Mouse (Mus musculus) small intestine, adult 2 months (tissue): ENCODE measurements around the gene Hoxc13. TPM values are rescaled to one million over a fixed set of nuclear protein-coding genes. Genes with fewer than 3 reads are reported as not detected.

ENCODE experiments used
- H3K27ac ChIP-seq: fragments of 200-500 bp; 2 replicates; pipeline ENCODE4 v1.5.1; 2012; ENCODE audit warnings: low read depth, low read length, control low read depth, inconsistent platforms; ENCODE audit not compliant: insufficient read depth
- H3K27me3 ChIP-seq: fragments of 200-500 bp; 2 replicates; pipeline ENCODE4 v1.6.1; 2012; ENCODE audit warnings: mild to moderate bottlenecking, moderate library complexity, low read length, inconsistent platforms; ENCODE audit not compliant: control insufficient read depth, insufficient read depth
- H3K36me3 ChIP-seq: fragments of 200-500 bp; 2 replicates; pipeline ENCODE4 v1.6.1; 2012; ENCODE audit warnings: mild to moderate bottlenecking, low read length, control low read depth, inconsistent platforms; ENCODE audit not compliant: control insufficient read depth, insufficient read depth
- H3K4me1 ChIP-seq: fragments of 200-500 bp; 2 replicates; pipeline ENCODE4 v1.6.1; 2012; ENCODE audit warnings: low read length, inconsistent platforms, mixed read lengths; ENCODE audit not compliant: control insufficient read depth, insufficient read depth, insufficient read length
- H3K4me3 ChIP-seq: fragments of 200-500 bp; 2 replicates; pipeline ENCODE4 v1.5.1; 2012; ENCODE audit warnings: low read depth, mild to moderate bottlenecking, control low read depth, inconsistent platforms, low read length, moderate library complexity
- CTCF ChIP-seq: fragments of 200-500 bp; IDR thresholded peaks from 2 replicates; pipeline ENCODE4 v1.5.1; 2012; ENCODE audit warnings: low read depth, mild to moderate bottlenecking, control low read depth, inconsistent platforms, low read length, moderate library complexity, mixed read lengths; ENCODE audit not compliant: insufficient replicate concordance, insufficient read length; ENCODE audit errors: extremely low read depth
- POLR2A ChIP-seq: fragments of 200-500 bp; IDR thresholded peaks from 2 replicates; pipeline ENCODE4 v1.6.1; 2012; ENCODE audit warnings: low read depth, mild to moderate bottlenecking, control low read depth, inconsistent platforms, low read length, moderate library complexity
- WGBS: fragments of 180-500 bp; shearing (Covaris S2); methylation state at CpG from one replicate; pipeline ENCODE4 v1.1.7; 2018; 5-methylcytosine and 5-hydroxymethylcytosine counted together
- polyA plus RNA-seq: library from polyadenylated mRNA; depleted of rRNA; stranded (reverse); fragments of >200 nt; gene quantifications from 2 replicates; pipeline ENCODE4 v1.2.3, GENCODE M21; 2012; rRNA removed

Gene Hoxc13
- polyA plus RNA-seq, 1 experiment, result not detected

DNA sequence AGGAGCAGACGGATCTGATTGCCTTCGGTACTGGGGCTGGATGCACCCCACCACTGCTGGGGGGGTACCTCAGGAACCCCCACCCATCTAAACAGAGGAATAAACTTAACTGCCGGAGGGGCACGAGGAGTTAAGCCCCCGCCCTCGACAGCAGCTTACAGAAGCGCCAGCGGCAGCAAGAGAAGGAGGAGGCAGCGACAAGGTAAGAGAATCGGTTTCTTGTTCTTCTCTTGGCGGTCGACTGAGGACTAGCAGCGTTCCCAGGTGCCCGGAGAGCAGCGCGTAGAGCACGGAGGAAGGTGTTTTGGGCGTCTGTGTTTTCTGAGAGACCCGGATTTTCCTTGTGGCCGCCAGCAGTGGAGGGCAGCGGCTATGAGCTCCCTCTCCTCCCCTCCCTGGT, 51.4 kb downstream of the Hoxc13 start:
- Histone ChIP-seq H3K36me3 (no peaks in the 10 kb centered on the region), H3K4me3 (no peak overlapping the region), H3K27ac (no peak overlapping the region), H3K4me1 (peaks cover 3% of the 10 kb centered on the region; the same call in 1 of the 2 replicates), H3K27me3 (peaks cover 85% of the 10 kb centered on the region)
- TF ChIP-seq POLR2A, result no peak
- TF ChIP-seq CTCF, result no peak
- 4% methylated on average over 21 of the region's 21 CpGs for WGBS

DNA sequence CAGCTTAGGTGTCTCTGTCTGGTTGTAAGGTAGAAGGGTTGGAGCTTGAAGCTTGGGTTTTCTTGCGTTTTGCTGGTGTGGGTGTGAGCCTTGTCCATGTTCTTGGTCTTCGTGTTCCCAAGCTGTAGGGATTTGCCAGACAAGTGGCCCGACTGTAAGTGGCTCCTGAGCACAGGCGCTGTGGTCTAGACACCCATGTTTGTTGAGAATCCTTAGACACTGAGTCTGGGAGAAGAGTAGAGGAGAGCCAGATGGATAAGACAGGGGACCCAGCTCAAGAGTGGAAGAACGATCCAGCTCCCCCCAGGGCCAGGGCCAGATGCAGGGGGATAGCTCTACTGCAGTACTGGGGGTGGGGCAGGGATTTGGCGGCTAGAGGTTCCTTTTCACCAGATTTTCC, 51.9 kb downstream of the Hoxc13 start:
- H3K4me1 ChIP-seq, result peaks cover 4% of the 10 kb centered on the region; the same call in 1 of the 2 replicates
- no peak overlapping the region for H3K27ac ChIP-seq
- TF ChIP-seq CTCF (no peak), POLR2A (no peak)
- no peaks in the 10 kb centered on the region for H3K36me3 ChIP-seq
- peaks cover 85% of the 10 kb centered on the region for H3K27me3 ChIP-seq
- WGBS, result 11% methylated on average over 6 of the region's 6 CpGs
- no peak overlapping the region for H3K4me3 ChIP-seq

DNA sequence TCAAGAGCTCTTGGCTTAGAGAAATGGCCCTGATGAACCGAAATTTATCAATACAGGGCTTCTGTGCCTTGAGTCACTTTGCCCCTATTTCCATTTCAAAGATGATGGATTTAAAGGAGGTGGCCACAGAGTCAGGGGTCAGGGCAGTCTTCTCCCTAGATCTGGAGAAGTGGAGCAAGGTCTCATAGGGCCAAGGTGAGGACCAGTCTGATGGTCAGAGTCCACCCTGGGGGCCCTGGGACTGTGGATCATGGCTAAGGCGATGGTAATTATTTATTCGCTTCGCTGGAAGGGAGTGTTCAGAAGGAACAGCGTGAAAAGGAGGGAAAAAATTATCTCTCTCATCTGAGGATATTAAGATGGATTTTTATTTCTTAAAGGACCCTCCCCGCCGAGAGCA, 54.1 kb downstream of the Hoxc13 start:
- peaks cover 90% of the 10 kb centered on the region for H3K27me3 ChIP-seq

DNA sequence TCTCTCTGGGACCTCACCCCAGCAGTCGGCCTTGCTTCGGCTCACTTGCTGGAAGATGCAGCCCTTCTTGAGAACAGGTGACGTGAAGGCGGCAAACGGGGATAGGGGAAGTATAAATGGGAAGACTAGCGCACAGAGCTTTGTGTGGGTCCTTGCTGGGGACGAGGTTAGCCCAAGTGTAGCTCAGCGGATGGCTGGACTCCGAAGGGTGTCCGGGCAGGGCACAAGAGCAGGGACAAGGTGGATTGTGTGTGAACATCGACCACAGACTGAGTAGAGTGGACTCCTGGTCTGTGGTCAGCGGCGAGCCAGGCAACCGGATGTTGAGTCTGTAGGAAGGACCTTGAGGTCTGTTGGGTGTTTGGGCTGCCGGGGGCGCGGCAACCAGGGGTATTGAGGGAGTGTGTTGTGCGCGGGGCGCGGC, 54.8 kb downstream of the Hoxc13 start:
- H3K36me3 ChIP-seq, result no peaks in the 10 kb centered on the region
- TF ChIP-seq CTCF, result no peak
- 6% methylated on average over 21 of the region's 21 CpGs for WGBS
- peaks cover 4% of the 10 kb centered on the region; the same call in 1 of the 2 replicates for H3K4me1 ChIP-seq
- H3K27me3 ChIP-seq, result peaks cover 89% of the 10 kb centered on the region
- no peak overlapping the region for H3K4me3 ChIP-seq
- no peak overlapping the region for H3K27ac ChIP-seq

More for the DNA sequence above, 54.1 kb downstream of the Hoxc13 start:
- WGBS, result 8% methylated on average over 7 of the region's 7 CpGs
- no peak overlapping the region for H3K27ac ChIP-seq
- H3K4me3 ChIP-seq, result no peak overlapping the region
- H3K36me3 ChIP-seq, result no peaks in the 10 kb centered on the region
- TF ChIP-seq POLR2A (no peak), CTCF (no peak)
- H3K4me1 ChIP-seq, result peaks cover 4% of the 10 kb centered on the region; the same call in 1 of the 2 replicates

DNA sequence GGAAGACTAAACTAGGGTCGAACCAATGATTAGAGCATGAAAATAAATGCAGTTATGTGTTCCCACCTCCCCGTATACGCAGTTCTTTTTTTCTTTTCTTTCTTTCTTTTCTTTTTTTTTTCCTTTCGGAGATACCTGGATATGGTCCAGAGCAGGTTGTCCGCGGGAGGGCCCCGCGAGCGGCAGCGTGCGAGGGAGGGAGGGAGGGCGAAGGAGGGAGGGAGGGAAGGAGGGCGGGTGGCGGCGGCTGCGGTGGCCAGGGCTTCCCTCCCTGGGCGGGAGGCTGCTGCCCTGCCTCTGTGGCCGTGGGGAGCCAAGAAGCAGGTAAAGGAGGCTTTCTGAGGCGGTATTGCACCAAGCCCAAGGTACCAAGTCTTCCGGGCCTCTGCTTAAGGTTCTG, 55.3 kb downstream of the Hoxc13 start, which contains the start of gene Hoxc9:
TSS of gene Hoxc9 (plus strand) at position 269 of the 400 bp plus-strand sequence.
- H3K4me1 ChIP-seq, result peaks cover 4% of the 10 kb centered on the region; the same call in 1 of the 2 replicates
- 3% methylated on average over 19 of the region's 20 CpGs for WGBS
- no peak within 1 kb of the TSS for H3K27ac ChIP-seq
- no peaks in the 10 kb centered on the region for H3K36me3 ChIP-seq
- peak within 1 kb of the TSS; percentile 52 for H3K4me3 ChIP-seq
- peaks cover 90% of the 10 kb centered on the region for H3K27me3 ChIP-seq
- TF ChIP-seq POLR2A (no peak), CTCF (no peak)

DNA sequence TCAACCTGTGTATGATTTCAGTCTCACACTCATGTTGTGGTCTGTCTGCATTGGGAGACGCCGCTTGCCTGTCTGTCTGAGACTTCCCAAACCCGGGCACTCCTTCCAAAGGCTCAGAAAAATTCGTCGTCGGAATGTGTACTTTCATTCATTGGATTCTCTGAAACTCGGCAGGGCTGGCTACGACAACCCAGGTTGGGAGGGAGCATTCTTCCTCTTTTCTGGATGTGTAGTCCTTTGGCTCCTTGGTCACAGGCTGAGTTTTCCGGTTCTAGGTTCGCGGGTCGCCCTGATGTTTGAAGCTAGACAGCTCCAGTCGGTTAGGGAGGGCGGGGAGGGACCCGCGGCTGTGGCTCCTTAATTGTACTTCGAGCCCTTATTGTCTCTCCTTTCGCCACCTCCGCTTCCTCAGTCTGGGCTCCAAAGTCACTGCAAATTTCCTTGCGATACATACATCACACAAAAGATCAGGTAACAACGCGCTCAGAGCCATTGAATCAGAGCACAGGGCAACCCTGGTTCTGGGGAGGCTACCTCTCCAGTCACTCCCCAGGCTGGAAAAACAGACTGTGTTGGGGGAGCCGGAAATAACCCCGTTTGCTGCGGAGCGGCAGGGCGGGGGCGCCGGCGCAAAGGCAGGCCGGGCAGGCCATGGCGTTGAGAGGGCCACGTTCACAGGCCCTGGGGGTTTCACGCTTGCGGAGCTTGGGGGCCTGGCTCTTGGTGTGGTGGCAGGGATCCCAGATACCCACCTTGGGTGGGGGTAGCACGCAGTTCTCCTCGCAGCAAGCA, 55.9 kb downstream of the Hoxc13 start:
- peaks cover 91% of the 10 kb centered on the region for H3K27me3 ChIP-seq
- peak overlapping the region; percentile 52 for H3K4me3 ChIP-seq
- H3K27ac ChIP-seq, result no peak overlapping the region

DNA sequence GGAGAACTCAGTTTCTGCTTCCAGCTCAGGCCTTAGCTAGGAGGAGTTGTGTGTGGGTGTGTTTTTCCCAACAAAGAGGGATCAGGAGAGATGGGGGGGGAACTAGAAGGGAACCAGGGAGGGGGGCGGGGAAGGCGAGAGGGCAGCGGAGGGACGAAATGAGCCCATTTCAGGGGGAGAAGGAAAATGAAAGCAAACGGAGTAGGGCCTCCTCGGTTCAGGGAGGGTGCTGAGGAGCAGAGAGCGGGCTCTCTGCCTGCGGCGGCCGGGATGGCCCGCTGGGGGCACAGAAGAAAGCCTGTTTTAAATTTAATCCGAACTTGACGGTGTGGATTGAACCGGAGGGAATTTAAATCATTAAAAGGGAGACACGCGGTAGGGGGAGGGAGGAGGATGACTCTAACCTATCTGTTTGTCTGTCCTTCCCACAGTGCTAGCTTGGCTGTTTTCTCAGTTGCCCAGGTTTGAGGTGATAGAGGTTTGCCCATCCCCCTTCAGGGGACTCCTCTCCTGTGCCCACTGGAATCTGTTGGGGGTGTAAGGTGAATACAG, 56.6 kb downstream of the Hoxc13 start:
- H3K27ac ChIP-seq, result no peak overlapping the region
- H3K4me3 ChIP-seq, result peak overlapping the region; percentile 52
- TF ChIP-seq POLR2A (no peak), CTCF (no peak)
- H3K27me3 ChIP-seq, result peaks cover 91% of the 10 kb centered on the region
- H3K4me1 ChIP-seq, result peaks cover 9% of the 10 kb centered on the region
- 8% methylated on average over 15 of the region's 16 CpGs for WGBS
- H3K36me3 ChIP-seq, result no peaks in the 10 kb centered on the region

More for the DNA sequence above, 55.9 kb downstream of the Hoxc13 start:
- Histone ChIP-seq H3K4me1 (peaks cover 6% of the 10 kb centered on the region), H3K36me3 (no peaks in the 10 kb centered on the region)
- 5% methylated on average over 37 of the region's 37 CpGs for WGBS
- no peak for TF ChIP-seq POLR2A
- TF ChIP-seq CTCF, result no peak

Other genes starting within 250 kb of the Hoxc13 start
- 110 and 295 TPM in 2 replicates for gene Atp5g2, start 248.8 kb upstream of the Hoxc13 start, polyA plus RNA-seq
- gene Calcoco1, start 198.9 kb upstream of the Hoxc13 start, polyA plus RNA-seq, result 7.1 and 15.6 TPM in 2 replicates
- not detected in 2 replicates for gene Hoxc12, start 15.7 kb downstream of the Hoxc13 start, polyA plus RNA-seq
- not detected in 2 replicates for gene Hoxc11, start 33.3 kb downstream of the Hoxc13 start, polyA plus RNA-seq
- gene Hoxc10, start 45.7 kb downstream of the Hoxc13 start, polyA plus RNA-seq, result not detected in 2 replicates
- 0.28 and 1.7 TPM in 2 replicates for gene Hoxc5, start 46.3 kb downstream of the Hoxc13 start, polyA plus RNA-seq
- gene Hoxc9, start 55.3 kb downstream of the Hoxc13 start, polyA plus RNA-seq, result 0.22 TPM in 1 of 2 replicates, not detected in the other
- 1.8 TPM in 1 of 2 replicates, not detected in the other for gene Hoxc8, start 69.5 kb downstream of the Hoxc13 start, polyA plus RNA-seq
- gene Hoxc6, start 77.2 kb downstream of the Hoxc13 start, polyA plus RNA-seq, result 0.05 and 5.0 TPM in 2 replicates
- gene Hoxc4, start 97.8 kb downstream of the Hoxc13 start, polyA plus RNA-seq, result 0.38 and 2.1 TPM in 2 replicates
- gene Smug1, start 246.0 kb downstream of the Hoxc13 start, polyA plus RNA-seq, result 9.1 and 9.8 TPM in 2 replicates